Mouse (Mus musculus) heart, adult 2 months (tissue): ENCODE measurements at regions not wholly inside any gene's neighbourhood (a gene's known extent, or its start where the extent isn't known, plus 50 kb on each side); places are given as distances from the start of the nearest gene placed in this dataset.

Source experiments
- DNase-seq, 2 experiments: peaks; one replicate each; pipeline ENCODE4 v3.0.0; 2021
- H3K27ac ChIP-seq: fragments of 200-600 bp; 2 replicates; pipeline ENCODE4 v1.8.1; 2022
- H3K27me3 ChIP-seq: fragments of 200-500 bp; 2 replicates; pipeline ENCODE4 v1.6.1; 2012; ENCODE audit warnings: mild to moderate bottlenecking, low read length, inconsistent platforms, mixed read lengths; ENCODE audit not compliant: control insufficient read depth, insufficient read depth
- H3K36me3 ChIP-seq: fragments of 200-500 bp; 2 replicates; pipeline ENCODE4 v1.6.1; 2012; ENCODE audit warnings: low read length, inconsistent platforms; ENCODE audit not compliant: control insufficient read depth, insufficient read depth
- H3K4me1 ChIP-seq: fragments of 200-500 bp; 2 replicates; pipeline ENCODE4 v1.6.1; 2011; ENCODE audit warnings: low read length; ENCODE audit not compliant: control insufficient read depth, insufficient read depth
- H3K4me3 ChIP-seq: fragments of 200-600 bp; 2 replicates; pipeline ENCODE4 v1.8.1; 2022
- H3K79me2 ChIP-seq: fragments of 200-500 bp; replicated peaks from 2 replicates; pipeline ENCODE4 v1.6.1; 2012; ENCODE audit warnings: mild to moderate bottlenecking, inconsistent platforms, low read length, moderate library complexity, mixed read lengths; ENCODE audit not compliant: control insufficient read depth, insufficient read depth
- H3K9ac ChIP-seq: fragments of 200-500 bp; 2 replicates; pipeline ENCODE4 v1.6.1; 2012; ENCODE audit warnings: low read depth, mild to moderate bottlenecking, control low read depth, inconsistent platforms, low read length, mixed read lengths
- CTCF ChIP-seq: fragments of 200-600 bp; IDR thresholded peaks from 2 replicates; pipeline ENCODE4 v1.8.1; 2022; ENCODE audit warnings: antibody characterized with exemption, mild to moderate bottlenecking, moderate library complexity
- EP300 ChIP-seq: fragments of 200-500 bp; IDR thresholded peaks from 2 replicates; pipeline ENCODE4 v1.6.1; 2011; ENCODE audit warnings: low read depth, low read length, control low read depth; ENCODE audit not compliant: insufficient read depth
- POLR2A ChIP-seq: fragments of 200-500 bp; IDR thresholded peaks from 2 replicates; pipeline ENCODE4 v1.6.1; 2011; ENCODE audit warnings: mild to moderate bottlenecking, low read depth, low read length, control low read depth; ENCODE audit not compliant: insufficient read depth
- WGBS: fragments of 180-500 bp; shearing (Covaris S2); methylation state at CpG from one replicate; pipeline ENCODE4 v1.1.7; 2018; 5-methylcytosine and 5-hydroxymethylcytosine counted together
- intact Hi-C: fragments of 180-260 bp; cut with DNase I; formaldehyde crosslinking; loops from one replicate; pipeline ENCODE4 v1.15.1; 2025

GRCm38 (mm10) chr12:118649323-118649973 lies 196.7 kb upstream of the Sp8 start:
- WGBS: 64% methylated on average over 3 of the region's 3 CpGs
- Histone ChIP-seq H3K9ac (no peak overlapping the region), H3K79me2 (no peaks in the 10 kb centered on the region), H3K36me3 (no peaks in the 10 kb centered on the region), H3K27me3 (no peaks in the 10 kb centered on the region), H3K4me3 (no peak overlapping the region), H3K27ac (no peak overlapping the region), H3K4me1 (no peaks in the 10 kb centered on the region)
- intact Hi-C loops: no loop called here
- TF ChIP-seq POLR2A (no peak), CTCF (no peak), EP300 (no peak)
- no peak for DNase-seq

- Histone ChIP-seq H3K36me3 (no peaks in the 10 kb centered on the region), H3K27me3 (no peaks in the 10 kb centered on the region), H3K79me2 (no peaks in the 10 kb centered on the region), H3K4me1 (no peaks in the 10 kb centered on the region), H3K27ac (no peak overlapping the region), H3K4me3 (no peak overlapping the region), H3K9ac (no peak overlapping the region)
- intact Hi-C loops: no loop called here
- DNase-seq: no peak
- TF ChIP-seq POLR2A (no peak), CTCF (no peak), EP300 (no peak)
These were observed 197.5 kb upstream of the Sp8 start for GRCm38 (mm10) chr12:118648673-118649072.

GRCm38 (mm10) chr12:118647270-118648042 lies 198.7 kb upstream of the Sp8 start:
- no peaks in the 10 kb centered on the region for H3K79me2 ChIP-seq
- intact Hi-C loops: no loop called here
- no peaks in the 10 kb centered on the region for H3K36me3 ChIP-seq
- no peak overlapping the region for H3K4me3 ChIP-seq
- H3K9ac ChIP-seq: no peak overlapping the region
- WGBS: 82% methylated on average over 12 of the region's 12 CpGs
- DNase-seq: no peak
- no peaks in the 10 kb centered on the region for H3K27me3 ChIP-seq
- TF ChIP-seq POLR2A (no peak), EP300 (no peak), CTCF (no peak)
- H3K27ac ChIP-seq: no peak overlapping the region
- no peaks in the 10 kb centered on the region for H3K4me1 ChIP-seq

GRCm38 (mm10) chr12:118640925-118641324 lies 205.2 kb upstream of the Sp8 start:
- no peaks in the 10 kb centered on the region for H3K36me3 ChIP-seq
- TF ChIP-seq EP300 (no peak), POLR2A (no peak), CTCF (no peak)
- no peak overlapping the region for H3K4me3 ChIP-seq
- no peaks in the 10 kb centered on the region; the same call in 1 of the 2 replicates for H3K79me2 ChIP-seq
- 61% methylated on average over 3 of the region's 3 CpGs for WGBS
- no peak for DNase-seq
- no peaks in the 10 kb centered on the region for H3K27me3 ChIP-seq
- H3K4me1 ChIP-seq: no peaks in the 10 kb centered on the region
- intact Hi-C loops: no loop called here
- H3K27ac ChIP-seq: no peak overlapping the region
- no peak overlapping the region for H3K9ac ChIP-seq

- TF ChIP-seq EP300 (no peak), CTCF (no peak), POLR2A (no peak)
- H3K36me3 ChIP-seq: no peaks in the 10 kb centered on the region
- no peak overlapping the region for H3K27ac ChIP-seq
- H3K9ac ChIP-seq: no peak overlapping the region
- H3K4me3 ChIP-seq: no peak overlapping the region
- H3K4me1 ChIP-seq: no peaks in the 10 kb centered on the region
- 54% methylated on average over 4 of the region's 4 CpGs for WGBS
- DNase-seq: no peak
- intact Hi-C loops: no loop called here
- H3K27me3 ChIP-seq: no peaks in the 10 kb centered on the region
- H3K79me2 ChIP-seq: no peaks in the 10 kb centered on the region; the same call in 1 of the 2 replicates
These were observed 208.9 kb upstream of the Sp8 start for GRCm38 (mm10) chr12:118637214-118637613.

- Histone ChIP-seq H3K4me3 (no peak overlapping the region), H3K9ac (no peak overlapping the region), H3K79me2 (no peaks in the 10 kb centered on the region; the same call in 1 of the 2 replicates), H3K27ac (no peak overlapping the region), H3K27me3 (no peaks in the 10 kb centered on the region), H3K36me3 (no peaks in the 10 kb centered on the region), H3K4me1 (no peaks in the 10 kb centered on the region)
- DNase-seq: no peak
- 47% methylated on average over 1 of the region's 1 CpGs for WGBS
- TF ChIP-seq EP300 (no peak), POLR2A (no peak), CTCF (no peak)
- intact Hi-C loops: no loop called here
These were observed 210.7 kb upstream of the Sp8 start for GRCm38 (mm10) chr12:118635456-118635855.
